Mouse (Mus musculus) midbrain, embryonic 12.5 days (tissue): ENCODE data around the gene Prps1l3. TPM values are rescaled to one million over a fixed set of nuclear protein-coding genes. Genes with fewer than 3 reads are reported as not detected.

Experiments used
- ATAC-seq: fragments of 200-750 bp; cut with Nextera tagmentation; 2 replicates; pipeline ENCODE4 v1.8.0; 2017; ENCODE audit warnings: low read depth, moderate TSS enrichment, moderate library complexity; ENCODE audit not compliant: low FRiP score
- H3K27ac ChIP-seq: fragments of 300-500 bp; sonication (generic); replicated peaks from 2 replicates; pipeline ENCODE4 v1.5.1; 2016; ENCODE audit warnings: mild to moderate bottlenecking
- H3K27me3 ChIP-seq: fragments of 300-500 bp; sonication (generic); 2 replicates; pipeline ENCODE4 v1.6.1; 2016; ENCODE audit warnings: mild to moderate bottlenecking
- H3K36me3 ChIP-seq: fragments of 300-500 bp; sonication (generic); 2 replicates; pipeline ENCODE4 v1.6.1; 2016
- H3K4me1 ChIP-seq: fragments of 300-500 bp; sonication (generic); 2 replicates; pipeline ENCODE4 v1.6.1; 2016
- H3K4me2 ChIP-seq: fragments of 300-500 bp; sonication (generic); replicated peaks from 2 replicates; pipeline ENCODE4 v1.6.1; 2016; ENCODE audit warnings: mild to moderate bottlenecking, moderate library complexity
- H3K4me3 ChIP-seq: fragments of 300-500 bp; sonication (generic); 2 replicates; pipeline ENCODE4 v1.5.1; 2016; ENCODE audit warnings: mild to moderate bottlenecking
- H3K9ac ChIP-seq: fragments of 300-500 bp; sonication (generic); replicated peaks from 2 replicates; pipeline ENCODE4 v1.6.1; 2016; ENCODE audit warnings: mild to moderate bottlenecking, moderate library complexity
- H3K9me3 ChIP-seq: fragments of 300-500 bp; sonication (generic); 2 replicates; pipeline ENCODE4 v1.6.1; 2016; ENCODE audit warnings: mild to moderate bottlenecking
- WGBS: fragments of 180-500 bp; shearing (Covaris S2); methylation state at CpG from one replicate; pipeline ENCODE4 v1.1.7; 2016; 5-methylcytosine and 5-hydroxymethylcytosine counted together
- polyA plus RNA-seq: library from polyadenylated mRNA; unstranded; fragments of >200 nt; fragmentation: Nextera tagmentation; extraction: Ambion mirVana; gene quantifications from 2 replicates; pipeline ENCODE4 v1.2.1, GENCODE M21; 2016

The Prps1l3 gene
- 58.0 and 58.2 TPM in 2 replicates for polyA plus RNA-seq

- Histone ChIP-seq H3K4me3 (peak within 1 kb of the TSS; percentile 78), H3K27me3 (no peaks in the 10 kb centered on the region), H3K4me1 (peaks cover 7% of the 10 kb centered on the region; the same call in 1 of the 2 replicates), H3K4me2 (peak within 1 kb of the TSS; percentile 69), H3K36me3 (no peaks in the 10 kb centered on the region), H3K9ac (peak within 1 kb of the TSS; percentile 82), H3K9me3 (no peaks in the 10 kb centered on the region), H3K27ac (peak within 1 kb of the TSS; percentile 85)
- ATAC-seq, result peak; percentile 97
- under 1% methylated on average over 53 of the region's 58 CpGs for WGBS
Measured at GRCm38 (mm10) chr12:57230192-57230706, at the start of gene Prps1l3, which contains the start of gene Mipol1. Gene Prps1l3, plus strand, starts transcription at chr12:57230412. Gene Mipol1, plus strand, starts transcription at chr12:57230427.

- Histone ChIP-seq H3K27me3 (peaks cover 5% of the 10 kb centered on the region; the same call in 1 of the 2 replicates), H3K9me3 (no peaks in the 10 kb centered on the region), H3K4me3 (no peak overlapping the region), H3K4me2 (no peak overlapping the region), H3K9ac (no peak overlapping the region), H3K4me1 (peaks cover 6% of the 10 kb centered on the region), H3K36me3 (no peaks in the 10 kb centered on the region), H3K27ac (no peak overlapping the region)
- 61% methylated on average over 2 of the region's 2 CpGs for WGBS
- no peak for ATAC-seq
Measured at GRCm38 (mm10) chr12:57184401-57185147, 45.6 kb upstream of the Prps1l3 start.

GRCm38 (mm10) chr12:57185475-57185874, 44.7 kb upstream of the Prps1l3 start:
- Histone ChIP-seq H3K36me3 (no peaks in the 10 kb centered on the region), H3K27ac (no peak overlapping the region), H3K27me3 (peaks cover 5% of the 10 kb centered on the region; the same call in 1 of the 2 replicates), H3K4me2 (no peak overlapping the region), H3K9me3 (no peaks in the 10 kb centered on the region), H3K4me1 (no peaks in the 10 kb centered on the region), H3K4me3 (no peak overlapping the region), H3K9ac (no peak overlapping the region)
- 0% methylated on average over 1 of the region's 1 CpGs for WGBS
- ATAC-seq, result no peak

- no peak overlapping the region for H3K9ac ChIP-seq
- H3K36me3 ChIP-seq, result no peaks in the 10 kb centered on the region
- no peak for ATAC-seq
- no peaks in the 10 kb centered on the region for H3K9me3 ChIP-seq
- no peak overlapping the region for H3K27ac ChIP-seq
- H3K4me2 ChIP-seq, result no peak overlapping the region
- no peaks in the 10 kb centered on the region for H3K4me1 ChIP-seq
- 78% methylated on average over 2 of the region's 2 CpGs for WGBS
- H3K27me3 ChIP-seq, result peaks cover 9% of the 10 kb centered on the region
- no peak overlapping the region for H3K4me3 ChIP-seq
Measured at GRCm38 (mm10) chr12:57186126-57186525, 44.1 kb upstream of the Prps1l3 start.

- WGBS, result 90% methylated on average over 4 of the region's 4 CpGs
- no peaks in the 10 kb centered on the region for H3K36me3 ChIP-seq
- no peaks in the 10 kb centered on the region for H3K4me1 ChIP-seq
- H3K9ac ChIP-seq, result no peak overlapping the region
- H3K27ac ChIP-seq, result no peak overlapping the region
- no peak overlapping the region for H3K4me2 ChIP-seq
- no peak overlapping the region for H3K4me3 ChIP-seq
- ATAC-seq, result no peak
- H3K27me3 ChIP-seq, result peaks cover 9% of the 10 kb centered on the region
- no peaks in the 10 kb centered on the region for H3K9me3 ChIP-seq
Measured at GRCm38 (mm10) chr12:57187032-57187431, 43.2 kb upstream of the Prps1l3 start.

GRCm38 (mm10) chr12:57194609-57195008, 35.6 kb upstream of the Prps1l3 start:
- Histone ChIP-seq H3K9ac (no peak overlapping the region), H3K36me3 (no peaks in the 10 kb centered on the region), H3K27me3 (peaks cover 22% of the 10 kb centered on the region), H3K9me3 (no peaks in the 10 kb centered on the region), H3K4me2 (no peak overlapping the region), H3K4me1 (peaks cover 12% of the 10 kb centered on the region; the same call in 1 of the 2 replicates), H3K4me3 (no peak overlapping the region), H3K27ac (no peak overlapping the region)
- no peak for ATAC-seq
- 44% methylated on average over 3 of the region's 3 CpGs for WGBS

GRCm38 (mm10) chr12:57196286-57196607, 34.0 kb upstream of the Prps1l3 start:
- peak overlapping the region; percentile 50 for H3K4me3 ChIP-seq
- H3K4me2 ChIP-seq, result peak overlapping the region; percentile 82
- peak overlapping the region; percentile 39; the same call in 1 of the 2 replicates for H3K27ac ChIP-seq
- peaks cover 18% of the 10 kb centered on the region for H3K27me3 ChIP-seq
- WGBS, result 3% methylated on average over 8 of the region's 8 CpGs
- H3K9me3 ChIP-seq, result no peaks in the 10 kb centered on the region
- H3K36me3 ChIP-seq, result no peaks in the 10 kb centered on the region
- H3K4me1 ChIP-seq, result peaks cover 12% of the 10 kb centered on the region; the same call in 1 of the 2 replicates
- 0 out of 2 replicates have a peak, but pooled peaks have one; percentile 11 for ATAC-seq
- peak overlapping the region; percentile 51 for H3K9ac ChIP-seq

GRCm38 (mm10) chr12:57196608-57197362, 33.4 kb upstream of the Prps1l3 start:
- H3K9ac ChIP-seq, result peak overlapping the region; percentile 51
- H3K4me3 ChIP-seq, result peak overlapping the region; percentile 50
- under 1% methylated on average over 59 of the region's 59 CpGs for WGBS
- ATAC-seq, result peak; percentile 73
- no peaks in the 10 kb centered on the region for H3K9me3 ChIP-seq
- H3K27ac ChIP-seq, result peak overlapping the region; percentile 39
- H3K36me3 ChIP-seq, result no peaks in the 10 kb centered on the region
- H3K27me3 ChIP-seq, result peaks cover 18% of the 10 kb centered on the region
- H3K4me1 ChIP-seq, result peaks cover 12% of the 10 kb centered on the region; the same call in 1 of the 2 replicates
- H3K4me2 ChIP-seq, result peak overlapping the region; percentile 82

GRCm38 (mm10) chr12:57197363-57198026, 32.7 kb upstream of the Prps1l3 start, which contains the start of gene Slc25a21:
Gene Slc25a21, minus strand, starts transcription at chr12:57197472.
- Histone ChIP-seq H3K27ac (peak within 1 kb of the TSS; percentile 39), H3K9ac (peak within 1 kb of the TSS; percentile 51), H3K4me2 (peak within 1 kb of the TSS; percentile 82), H3K27me3 (peaks cover 18% of the 10 kb centered on the region), H3K36me3 (no peaks in the 10 kb centered on the region), H3K9me3 (no peaks in the 10 kb centered on the region), H3K4me1 (peaks cover 12% of the 10 kb centered on the region; the same call in 1 of the 2 replicates), H3K4me3 (peak within 1 kb of the TSS; percentile 50)
- 39% methylated on average over 10 of the region's 10 CpGs for WGBS
- ATAC-seq, result no peak

- no peak overlapping the region for H3K9ac ChIP-seq
- H3K4me1 ChIP-seq, result peaks cover 12% of the 10 kb centered on the region; the same call in 1 of the 2 replicates
- no peak overlapping the region for H3K4me3 ChIP-seq
- H3K27ac ChIP-seq, result no peak overlapping the region
- no peaks in the 10 kb centered on the region for H3K9me3 ChIP-seq
- peaks cover 18% of the 10 kb centered on the region for H3K27me3 ChIP-seq
- ATAC-seq, result no peak
- no peak overlapping the region for H3K4me2 ChIP-seq
- H3K36me3 ChIP-seq, result no peaks in the 10 kb centered on the region
Measured at GRCm38 (mm10) chr12:57198269-57198668, 31.9 kb upstream of the Prps1l3 start.

GRCm38 (mm10) chr12:57199427-57199826, 30.8 kb upstream of the Prps1l3 start:
- no peak overlapping the region for H3K9ac ChIP-seq
- H3K9me3 ChIP-seq, result no peaks in the 10 kb centered on the region
- ATAC-seq, result no peak

More at GRCm38 (mm10) chr12:57199427-57199826, 30.8 kb upstream of the Prps1l3 start:
- Histone ChIP-seq H3K36me3 (no peaks in the 10 kb centered on the region), H3K27ac (no peak overlapping the region), H3K4me2 (no peak overlapping the region), H3K4me3 (no peak overlapping the region), H3K4me1 (peaks cover 12% of the 10 kb centered on the region; the same call in 1 of the 2 replicates), H3K27me3 (peaks cover 18% of the 10 kb centered on the region)
- 98% methylated on average over 2 of the region's 2 CpGs for WGBS
